Mouse (Mus musculus): Measurements from ENCODE around the gene Srd5a3.

DNA sequence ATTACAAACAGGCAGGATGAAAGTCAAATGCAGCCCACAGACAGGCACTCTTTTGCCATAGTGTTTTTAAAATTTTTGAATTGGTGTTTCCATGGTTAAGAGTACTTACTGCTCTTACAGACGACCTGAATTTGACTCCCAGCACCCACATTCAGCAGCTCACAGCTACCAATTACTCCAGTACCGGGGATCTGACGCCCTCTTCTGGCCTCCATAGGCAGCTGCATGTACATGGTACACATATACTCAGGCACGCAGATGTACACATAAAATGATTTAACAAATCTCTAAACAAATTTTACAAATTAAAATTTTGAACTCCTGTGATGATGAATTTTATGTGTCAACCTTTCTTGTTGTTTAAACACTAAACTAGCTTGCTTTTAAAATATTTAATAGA lies 30.5 kb downstream of the Srd5a3 start:
- TF ChIP-seq POLR2A (IDR thresholded peaks at IDR 0.05; ENCODE audit: insufficient read depth, low read depth, low read length) (no peak), EP300 (IDR thresholded peaks at IDR 0.05; ENCODE audit: insufficient read depth, low read depth, low read length) (no peak)
